ENCODE assay signal across 14 mouse cellular contexts in the genomic region with DNA sequence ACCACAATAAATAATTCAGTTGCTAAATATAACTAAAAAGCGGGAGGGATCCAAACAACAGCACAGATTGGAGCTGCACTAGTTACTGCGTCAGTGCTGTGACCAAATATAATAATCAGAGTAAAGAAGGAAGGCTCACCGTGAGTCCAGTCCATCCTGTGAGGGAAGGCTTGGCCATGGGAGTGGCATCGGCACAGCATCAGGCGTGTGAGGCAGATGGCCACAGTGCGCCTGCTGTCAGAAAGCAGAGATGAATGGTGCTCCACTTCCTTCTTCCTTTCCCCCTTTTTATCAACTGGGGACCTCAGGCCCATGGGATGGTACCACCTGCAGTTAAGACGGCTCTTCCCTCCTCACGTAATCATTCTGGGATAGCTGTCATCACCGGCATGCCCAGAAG.
"Had no signal": no experiment of that assay in that cellular context is flagged by ENCODE, and none has a peak within 500 bp of the region (broad histone marks: within the 10 kb centered on the region; RNA-seq: fewer than 3 reads in every experiment).

No protein-coding gene starts in this region.

- ATAC-seq: liver, postnatal 0 days; lung, postnatal 0 days; midbrain, embryonic 13.5 days; midbrain, embryonic 15.5 days had no signal

- H3K9me3 ChIP-seq: lung, embryonic 15.5 days; midbrain, embryonic 13.5 days; midbrain, embryonic 15.5 days; neural tube, embryonic 12.5 days; stomach, embryonic 15.5 days had no signal

- H3K27me3 ChIP-seq: lung, embryonic 15.5 days; midbrain, embryonic 13.5 days; midbrain, embryonic 15.5 days; neural tube, embryonic 12.5 days; stomach, embryonic 15.5 days had no signal

- DNase-seq: liver, postnatal 0 days; lung, adult 2 months; lung, postnatal 14 days; lung, postnatal 36 days; right cerebral cortex, postnatal 14 days; thymus, adult 2 months; thymus, postnatal 25 days; thymus, postnatal 4 days had no signal

- H3K36me3 ChIP-seq: lung, embryonic 15.5 days; midbrain, embryonic 13.5 days; midbrain, embryonic 15.5 days; neural tube, embryonic 12.5 days; stomach, embryonic 15.5 days had no signal

- H3K4me1 ChIP-seq: lung, embryonic 15.5 days; midbrain, embryonic 13.5 days; midbrain, embryonic 15.5 days; neural tube, embryonic 12.5 days had no signal

- H3K4me3 ChIP-seq: lung, embryonic 15.5 days; midbrain, embryonic 13.5 days; midbrain, embryonic 15.5 days; neural tube, embryonic 12.5 days; stomach, embryonic 15.5 days had no signal
